Mouse (Mus musculus) retina, embryonic 14.5 days (tissue): ENCODE measurements around the gene Acsm2.

Experiments used
- DNase-seq: peaks from one replicate; pipeline ENCODE4 v3.0.0-alpha.2; 2015; ENCODE audit warnings: low spot score

Gene Acsm2

DNA sequence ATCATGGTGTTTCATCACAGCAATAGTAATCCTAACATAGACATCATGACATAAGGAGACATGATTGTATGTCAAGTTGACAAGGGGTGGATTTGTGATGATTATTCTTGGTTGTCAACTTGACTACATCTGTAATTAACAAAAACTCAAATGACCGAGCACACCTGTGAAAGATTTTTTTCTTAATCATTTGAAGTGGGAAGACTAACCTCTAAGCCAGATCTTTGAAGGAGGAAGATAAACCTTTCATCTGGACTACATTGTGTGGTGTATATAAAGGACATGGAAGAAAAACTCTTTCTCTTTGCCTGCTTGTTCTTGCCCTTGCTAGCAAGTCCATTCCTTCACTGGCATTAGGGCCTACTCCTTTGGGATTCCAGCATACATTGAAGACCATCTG is at the start of gene Acsm2:
Gene Acsm2 (plus strand): TSS at position 301 of the 400 bp plus-strand sequence.
- no peak for DNase-seq

GRCm38 (mm10) chr7:119511143-119511542 is 43.0 kb upstream of the Acsm2 start:
- no peak for DNase-seq

GRCm38 (mm10) chr7:119513056-119513455 is 41.1 kb upstream of the Acsm2 start:
- DNase-seq: peak; percentile 80

- peak; percentile 82 for DNase-seq
Observed at GRCm38 (mm10) chr7:119515492-119516271, 38.5 kb upstream of the Acsm2 start.

DNA sequence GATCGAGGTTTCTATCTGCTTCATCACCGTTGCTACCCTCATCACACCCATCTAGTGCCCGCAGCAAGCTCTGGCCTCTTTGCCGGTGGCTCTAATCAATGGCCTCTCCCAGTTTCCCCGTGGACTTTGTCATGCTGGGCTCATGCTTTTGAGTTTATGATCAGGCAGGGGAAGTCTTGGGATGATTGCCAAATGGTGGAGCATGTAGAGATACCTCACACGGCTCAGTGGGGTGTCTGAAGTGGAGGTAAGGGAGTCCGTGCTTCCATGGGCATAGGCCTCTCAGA is 37.9 kb upstream of the Acsm2 start:
- no peak for DNase-seq

DNA sequence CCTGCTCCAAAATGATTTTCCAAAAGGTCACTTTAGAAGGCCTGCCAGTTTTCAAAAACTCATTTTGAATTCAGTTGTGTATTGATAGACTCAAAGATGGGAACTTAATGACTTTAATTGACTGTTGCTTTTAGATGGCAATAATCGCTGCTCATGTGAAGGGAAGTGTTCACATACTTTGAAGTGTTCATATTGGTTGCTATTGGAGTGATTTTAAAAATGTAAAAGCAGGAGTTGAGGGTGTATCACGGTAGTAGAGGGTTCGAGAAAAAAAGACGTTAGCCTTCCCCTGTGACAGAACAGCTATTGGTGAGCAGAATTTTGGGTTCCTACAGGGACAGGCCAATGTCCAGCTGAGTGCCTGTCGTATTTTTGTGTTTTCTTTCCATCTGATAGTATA is 35.0 kb upstream of the Acsm2 start, which contains the start of gene Acsm5:
Gene Acsm5 (plus strand): TSS at position 301 of the 400 bp plus-strand sequence.
- DNase-seq: no peak

GRCm38 (mm10) chr7:119519654-119520053 is 34.5 kb upstream of the Acsm2 start:
- peak; percentile 87 for DNase-seq

DNA sequence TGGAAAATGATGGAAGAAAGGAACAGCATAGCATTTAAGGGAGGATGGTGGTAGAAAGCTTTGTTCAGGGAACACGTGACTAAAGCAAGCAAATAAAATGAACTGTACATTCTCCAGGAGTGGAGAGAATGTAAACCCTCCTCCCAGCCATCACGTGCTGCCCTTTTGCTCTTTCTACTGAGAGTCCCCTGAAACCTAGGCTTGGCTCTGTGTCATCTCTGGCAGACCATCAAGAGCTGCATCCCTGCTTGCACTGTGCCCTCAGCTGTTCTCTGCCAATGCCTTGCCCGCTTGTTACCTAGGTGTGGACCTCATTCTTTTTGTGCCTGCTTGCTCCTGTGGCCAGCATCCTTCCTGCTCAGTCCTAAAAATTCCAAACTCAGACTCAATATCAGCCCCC is 32.3 kb upstream of the Acsm2 start:
- no peak for DNase-seq

DNA sequence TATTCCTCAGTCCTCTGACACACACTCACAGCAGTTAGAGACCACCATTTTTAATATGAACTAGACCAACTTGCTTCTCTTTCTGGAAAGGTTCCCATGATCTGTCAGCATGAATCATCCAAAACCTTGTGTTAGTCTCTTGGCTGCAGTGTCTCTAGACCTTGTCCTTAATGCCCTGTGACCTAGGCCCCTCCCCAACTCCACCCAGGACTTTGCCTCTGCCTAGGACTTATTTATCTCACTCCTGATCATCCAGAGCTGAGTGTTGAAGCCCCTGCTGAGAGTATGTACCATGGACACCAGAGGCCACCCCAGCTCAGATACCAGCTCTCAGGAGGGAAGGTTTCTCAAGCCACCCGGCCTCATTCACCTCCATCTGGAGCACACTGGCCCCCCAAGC is 31.8 kb upstream of the Acsm2 start:
- no peak for DNase-seq

DNA sequence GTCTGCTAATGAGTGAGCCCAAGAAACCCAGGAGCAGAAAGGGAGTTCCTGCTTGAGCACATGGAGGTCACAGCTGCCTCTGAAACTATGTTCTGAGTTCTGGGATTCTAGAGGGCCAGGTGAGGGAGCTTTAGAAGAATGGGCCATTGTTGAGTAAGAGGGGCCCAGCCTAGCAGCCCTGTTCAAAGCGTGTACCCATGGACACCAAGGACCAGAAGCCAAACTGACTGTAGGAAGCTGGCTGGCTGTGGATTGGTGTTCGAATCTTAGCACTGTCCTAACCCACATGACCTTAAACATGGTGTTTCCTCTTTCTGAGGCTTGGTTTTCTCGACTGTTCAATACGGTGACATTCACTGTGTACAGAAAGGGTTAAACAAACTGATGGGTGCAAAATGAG is 30.8 kb upstream of the Acsm2 start, which contains the start of gene Pdilt:
Gene Pdilt (minus strand): TSS at position 101 of the 400 bp plus-strand sequence.
- no peak for DNase-seq

DNA sequence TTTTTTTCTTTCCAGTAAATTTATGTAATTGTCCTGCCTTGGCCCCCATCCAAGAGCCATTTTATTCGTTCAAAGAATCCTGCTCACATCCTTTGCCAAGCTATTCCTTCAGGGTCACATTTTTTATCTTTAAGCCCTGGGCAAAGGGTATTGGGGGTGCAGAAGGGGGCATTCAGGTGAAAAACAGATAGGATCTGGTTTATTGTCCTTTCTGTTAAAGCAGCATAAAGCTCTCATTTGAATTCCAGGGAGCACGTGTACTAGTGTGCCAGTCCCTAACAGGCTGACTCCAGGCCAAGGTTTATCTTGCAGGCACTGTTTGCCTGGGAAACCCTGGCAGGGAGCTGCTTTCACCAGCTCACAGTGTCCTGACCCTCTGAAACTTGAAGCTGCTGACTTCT is 28.3 kb upstream of the Acsm2 start:
- DNase-seq: no peak

DNA sequence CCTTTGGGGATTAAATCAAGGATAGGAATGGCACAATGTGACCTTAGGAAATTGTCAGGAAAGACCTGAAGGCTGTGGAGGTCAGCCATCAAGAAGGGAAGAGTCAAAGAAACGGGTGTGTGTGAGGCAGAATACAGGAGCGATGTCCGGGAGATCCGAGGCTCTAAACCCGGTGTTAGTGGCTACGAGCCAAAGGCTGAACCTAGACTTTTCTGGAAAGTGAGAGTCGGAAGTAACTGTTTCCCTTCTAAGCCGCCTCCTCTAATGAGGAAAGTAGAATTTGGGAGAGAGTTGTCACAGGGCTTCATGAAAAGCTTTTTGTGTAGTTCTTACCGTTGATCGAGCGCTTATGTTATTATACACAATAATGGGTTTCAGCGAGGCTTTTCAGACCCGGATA is 27.7 kb upstream of the Acsm2 start:
- DNase-seq: no peak

- DNase-seq: no peak
Observed at GRCm38 (mm10) chr7:119527135-119527534, 27.0 kb upstream of the Acsm2 start.

GRCm38 (mm10) chr7:119527548-119527947 is 26.6 kb upstream of the Acsm2 start:
- DNase-seq: no peak

DNA sequence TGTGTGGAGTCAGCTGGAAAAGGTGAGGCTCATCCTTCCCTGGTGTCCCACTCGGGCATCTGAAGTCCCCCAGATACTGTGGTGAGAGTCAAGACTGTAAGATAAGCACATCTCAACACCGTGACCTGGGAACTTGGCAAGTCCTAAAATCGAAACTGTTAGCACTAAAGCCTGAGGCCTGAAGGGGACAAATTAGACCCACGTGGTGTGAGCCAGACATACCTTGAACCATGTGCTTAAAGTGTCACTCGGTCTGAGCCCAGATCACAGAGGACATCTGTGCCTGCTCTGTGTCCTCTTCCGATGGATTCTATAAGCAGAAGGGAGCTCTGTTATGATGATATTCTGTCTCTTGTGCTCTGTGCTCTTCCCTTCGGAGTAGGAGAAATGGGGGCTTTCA is 25.5 kb upstream of the Acsm2 start:
- no peak for DNase-seq

- DNase-seq: no peak
Observed at GRCm38 (mm10) chr7:119532924-119533323, 21.2 kb upstream of the Acsm2 start.

- no peak for DNase-seq
Observed at GRCm38 (mm10) chr7:119534389-119534788, 19.8 kb upstream of the Acsm2 start.

DNA sequence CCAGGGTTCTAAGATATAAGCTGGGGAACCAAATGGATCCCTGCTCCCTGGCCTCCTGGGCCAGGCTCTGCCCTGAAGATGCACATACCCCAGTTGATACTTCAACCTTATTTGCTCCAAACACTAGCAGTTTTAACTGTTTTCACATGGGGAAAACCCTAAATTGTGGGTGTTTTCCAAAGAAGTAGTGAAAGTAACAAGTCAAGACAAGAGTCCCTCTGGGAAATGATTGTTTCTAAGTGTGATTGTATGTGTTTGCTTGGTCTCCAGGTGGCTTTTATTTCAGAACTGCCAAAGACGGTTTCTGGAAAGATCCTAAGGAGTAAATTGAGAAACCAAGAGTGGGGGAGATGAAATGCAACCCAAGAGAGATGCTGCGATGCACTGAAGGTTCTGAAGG is 11.7 kb upstream of the Acsm2 start:
- no peak for DNase-seq

DNA sequence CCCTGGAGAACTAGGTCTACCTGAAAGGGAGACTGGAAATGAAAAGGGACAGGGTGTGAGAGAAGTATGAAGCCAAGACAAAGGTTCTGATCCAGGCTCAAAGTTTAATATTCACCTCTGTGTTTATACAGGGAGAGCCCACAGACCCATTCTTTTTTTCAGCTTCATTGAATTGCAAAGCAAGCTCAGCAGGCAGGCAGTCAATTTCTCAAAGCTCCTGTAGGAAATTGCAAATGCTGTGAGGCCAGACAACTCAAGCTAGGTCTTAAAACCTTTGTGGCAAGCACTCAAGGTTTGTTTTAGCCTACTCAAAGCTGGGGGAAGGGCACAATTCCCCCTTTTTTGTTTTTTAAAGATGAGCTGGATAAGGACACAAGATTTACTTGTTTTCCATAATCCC is 8.6 kb upstream of the Acsm2 start:
- DNase-seq: no peak

DNA sequence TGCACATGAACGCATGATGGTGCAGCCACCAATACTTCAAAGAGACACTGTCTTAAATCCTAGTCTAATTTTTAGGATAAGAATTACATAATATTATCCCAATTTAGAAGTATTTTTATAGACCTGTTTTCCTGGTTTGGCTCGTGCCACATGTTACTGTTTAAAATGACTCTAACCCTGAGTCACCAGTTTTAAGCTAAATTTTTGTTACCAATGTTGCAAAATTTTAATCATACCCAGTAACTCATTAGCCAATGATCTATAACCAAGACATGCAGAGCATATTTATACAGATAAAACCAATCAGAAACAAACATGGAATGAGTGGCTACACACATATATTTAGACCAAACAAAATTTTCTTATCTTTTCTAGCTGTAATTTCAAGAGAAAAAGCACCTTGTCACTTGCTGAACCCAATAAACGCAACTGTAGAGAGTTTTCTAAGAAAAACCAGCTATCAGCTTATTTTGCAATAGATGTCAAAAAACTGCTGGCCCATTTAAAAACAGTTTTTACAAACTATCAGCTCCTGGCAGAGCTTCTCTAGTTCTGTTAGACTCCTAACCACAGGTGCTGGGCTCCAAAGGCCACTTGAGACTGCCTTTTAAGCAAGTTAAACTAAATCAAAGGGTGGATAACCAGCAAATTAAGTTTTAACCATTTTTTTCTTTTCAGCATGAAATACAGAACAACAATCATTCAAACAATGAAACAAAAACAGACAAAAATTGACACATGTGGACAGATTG is 3.5 kb upstream of the Acsm2 start:
- DNase-seq: no peak

GRCm38 (mm10) chr7:119559789-119560451 is 5.8 kb downstream of the Acsm2 start:
- no peak for DNase-seq

DNA sequence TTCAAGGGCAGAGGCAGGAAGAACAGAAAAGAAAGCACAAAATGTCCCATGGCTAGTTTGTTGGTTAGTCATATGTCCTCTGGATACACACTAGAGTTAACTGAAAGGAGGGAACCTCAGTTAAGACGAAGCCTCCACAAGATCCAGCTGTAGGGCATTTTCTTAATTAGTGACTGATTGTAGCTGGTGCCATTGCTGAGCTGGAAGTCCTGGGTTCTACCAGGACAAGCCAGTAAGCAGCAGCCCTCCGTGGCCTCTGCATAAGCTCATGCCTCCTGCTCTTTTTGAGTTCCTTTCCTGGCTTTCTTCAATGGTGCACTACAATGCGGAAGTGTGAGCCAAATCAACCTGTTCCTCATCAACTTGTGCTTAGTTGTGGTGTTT is 6.3 kb downstream of the Acsm2 start:
- DNase-seq: no peak

GRCm38 (mm10) chr7:119561441-119561840 is 7.3 kb downstream of the Acsm2 start:
- no peak for DNase-seq
